Mouse (Mus musculus): Measurements from ENCODE around the gene Rps6kb2. TPM values are rescaled to one million over a fixed set of nuclear protein-coding genes. Genes with fewer than 3 reads are reported as not detected.
A peak's percentile ranks its signal among the peaks of the same experiment; 100 is the strongest.

The Rps6kb2 gene
- polyA plus RNA-seq, 1 experiment, result 42.5 TPM

DNA sequence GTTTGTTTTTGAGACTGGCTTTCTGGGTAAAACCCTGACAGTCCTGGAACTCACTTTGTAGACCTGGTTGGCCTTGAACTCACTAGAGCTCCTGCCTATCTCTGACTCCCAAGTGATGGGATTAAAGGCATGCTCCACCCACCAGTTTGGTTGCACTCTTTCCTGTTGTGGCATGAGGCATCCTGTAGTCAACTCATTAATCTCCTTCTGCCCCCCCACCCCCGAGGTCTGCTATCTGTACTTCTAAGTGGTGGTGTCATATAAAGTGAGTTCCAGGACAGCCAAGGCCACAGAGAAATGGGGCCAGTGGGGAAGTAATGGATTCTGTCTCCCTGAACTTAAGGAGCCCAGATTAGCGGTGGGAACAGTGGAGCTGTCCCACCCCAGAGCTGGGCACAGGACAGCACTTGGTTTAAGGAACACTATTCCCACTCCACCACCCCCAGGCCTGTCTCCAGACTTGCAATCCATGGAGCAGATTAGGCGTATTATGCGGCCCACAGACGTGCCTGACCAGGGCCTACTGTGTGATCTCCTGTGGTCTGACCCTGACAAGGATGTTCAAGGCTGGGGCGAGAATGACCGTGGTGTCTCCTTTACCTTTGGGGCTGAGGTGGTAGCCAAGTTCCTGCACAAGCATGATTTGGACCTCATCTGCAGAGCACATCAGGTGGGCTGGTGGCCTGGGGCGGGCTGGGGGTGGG is 31.0 kb upstream of the Rps6kb2 start:
- Histone ChIP-seq H3K27ac (ENCODE audit: insufficient read depth, low read depth, low read length) (no peak overlapping the region), H3K36me3 (ENCODE audit: control insufficient read depth, insufficient read depth, low read length) (peaks cover 40% of the 10 kb centered on the region), H3K4me1 (ENCODE audit: control insufficient read depth, insufficient read depth, insufficient read length, low read length) (peaks cover 18% of the 10 kb centered on the region), H3K4me3 (ENCODE audit: low read depth, low read length) (no peak overlapping the region), H3K27me3 (ENCODE audit: control insufficient read depth, insufficient read depth, low read length) (no peaks in the 10 kb centered on the region)
- TF ChIP-seq POLR2A (IDR thresholded peaks at IDR 0.05; ENCODE audit: low read depth, low read length) (no peak), CTCF (IDR thresholded peaks at IDR 0.05; ENCODE audit: extremely low read depth, insufficient read length, insufficient replicate concordance, low read depth, low read length) (no peak)
- WGBS, result 80% methylated on average over 8 of the region's 8 CpGs

DNA sequence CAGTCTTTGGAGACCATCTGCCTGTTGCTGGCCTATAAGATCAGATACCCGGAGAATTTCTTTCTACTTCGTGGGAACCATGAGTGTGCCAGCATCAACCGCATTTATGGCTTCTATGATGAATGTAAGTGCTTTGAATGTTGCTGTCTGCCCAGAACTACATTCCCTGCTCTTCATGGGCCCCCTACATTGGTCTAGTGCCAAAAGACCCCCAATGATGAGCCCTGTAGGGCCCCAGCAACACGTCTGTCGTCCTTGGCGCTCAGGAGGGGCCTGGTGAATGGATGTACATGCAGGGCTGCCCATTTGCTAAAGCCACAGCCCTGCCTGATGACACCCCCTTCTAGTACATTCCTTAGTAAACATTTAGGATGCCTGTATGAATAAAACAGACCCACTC is 30.0 kb upstream of the Rps6kb2 start:
- H3K4me1 ChIP-seq (ENCODE audit: control insufficient read depth, insufficient read depth, insufficient read length, low read length), result peaks cover 18% of the 10 kb centered on the region
- peaks cover 36% of the 10 kb centered on the region for H3K36me3 ChIP-seq (ENCODE audit: control insufficient read depth, insufficient read depth, low read length)
- no peak overlapping the region for H3K27ac ChIP-seq (ENCODE audit: insufficient read depth, low read depth, low read length)
- H3K4me3 ChIP-seq (ENCODE audit: low read depth, low read length), result peak overlapping the region; percentile 77
- TF ChIP-seq POLR2A (IDR thresholded peaks at IDR 0.05; ENCODE audit: low read depth, low read length) (no peak), CTCF (IDR thresholded peaks at IDR 0.05; ENCODE audit: extremely low read depth, insufficient read length, insufficient replicate concordance, low read depth, low read length) (no peak)
- 35% methylated on average over 6 of the region's 6 CpGs for WGBS
- H3K27me3 ChIP-seq (ENCODE audit: control insufficient read depth, insufficient read depth, low read length), result no peaks in the 10 kb centered on the region

DNA sequence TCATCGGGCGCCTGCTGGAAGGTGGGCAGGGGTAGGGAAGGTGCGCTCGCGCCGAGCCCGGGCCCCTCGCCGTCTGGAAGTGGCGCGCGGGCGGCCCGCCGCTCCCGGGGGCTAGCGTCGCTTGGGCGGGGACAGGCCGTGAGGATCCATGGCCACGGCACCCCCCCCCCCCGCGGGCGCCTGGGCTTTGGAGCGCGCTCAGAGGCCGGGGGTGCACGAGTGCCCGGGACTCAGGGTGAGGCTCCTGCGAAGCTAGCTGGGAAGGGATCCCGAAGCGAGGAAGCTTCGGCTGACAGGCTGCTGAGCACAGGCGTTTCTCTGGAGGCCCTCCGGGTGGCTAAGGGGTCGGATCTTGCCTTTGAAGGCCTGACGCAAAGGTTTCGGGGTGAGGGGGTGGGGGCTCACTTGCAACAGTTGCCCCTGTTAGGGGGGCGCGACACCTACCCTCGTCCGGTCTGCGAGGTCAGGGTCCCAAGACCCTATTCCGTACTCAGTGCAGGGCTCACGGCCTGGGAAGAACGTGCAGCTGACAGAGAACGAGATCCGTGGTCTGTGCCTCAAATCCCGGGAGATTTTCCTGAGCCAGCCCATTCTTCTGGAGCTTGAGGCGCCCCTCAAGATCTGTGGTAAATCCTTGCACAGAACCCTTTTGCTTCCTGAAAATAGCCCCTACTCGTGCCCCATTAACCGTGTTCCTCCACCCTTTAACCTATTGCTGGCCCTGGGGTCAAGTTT is 29.3 kb upstream of the Rps6kb2 start:
- Histone ChIP-seq H3K27me3 (ENCODE audit: control insufficient read depth, insufficient read depth, low read length) (no peaks in the 10 kb centered on the region), H3K27ac (ENCODE audit: insufficient read depth, low read depth, low read length) (peak overlapping the region; percentile 57), H3K36me3 (ENCODE audit: control insufficient read depth, insufficient read depth, low read length) (peaks cover 36% of the 10 kb centered on the region), H3K4me3 (ENCODE audit: low read depth, low read length) (peak overlapping the region; percentile 77), H3K4me1 (ENCODE audit: control insufficient read depth, insufficient read depth, insufficient read length, low read length) (peaks cover 17% of the 10 kb centered on the region)
- WGBS, result under 1% methylated on average over 52 of the region's 52 CpGs
- TF ChIP-seq POLR2A (IDR thresholded peaks at IDR 0.05; ENCODE audit: low read depth, low read length) (no peak), CTCF (IDR thresholded peaks at IDR 0.05; ENCODE audit: extremely low read depth, insufficient read length, insufficient replicate concordance, low read depth, low read length) (no peak)

DNA sequence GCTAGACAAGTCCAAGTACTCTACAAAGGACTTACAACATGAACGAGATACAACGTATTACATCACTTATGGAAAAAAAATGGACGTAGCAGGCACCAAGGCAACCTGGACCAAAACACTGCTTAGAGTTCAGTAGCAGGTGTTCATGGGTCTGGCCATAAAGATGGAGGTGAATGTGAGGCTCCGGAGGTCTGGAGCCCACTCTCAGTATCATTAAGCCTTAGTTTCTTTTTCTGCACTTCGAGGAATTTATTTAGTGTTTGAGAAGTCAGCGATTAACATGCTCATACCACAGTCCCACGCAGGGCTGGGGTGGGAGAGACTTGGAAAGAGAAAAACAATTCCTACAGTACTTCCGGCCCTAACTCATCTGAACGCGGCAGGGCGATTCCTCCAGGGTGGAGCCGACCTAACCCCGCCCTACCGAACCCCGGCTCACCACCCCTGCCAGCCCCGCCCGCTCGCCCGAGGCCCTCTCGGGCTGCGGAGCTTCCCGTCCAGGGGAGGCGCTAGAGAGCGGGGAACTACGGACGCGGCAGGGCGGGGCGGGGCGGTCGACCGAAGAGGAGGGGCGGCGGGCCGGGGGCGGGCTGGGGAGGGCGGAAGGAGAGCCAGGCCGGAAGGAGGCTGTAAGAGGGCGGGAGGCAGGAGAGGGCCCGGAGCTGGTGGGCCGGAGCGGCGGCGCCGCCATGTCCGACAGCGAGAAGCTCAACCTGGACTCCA is 28.5 kb upstream of the Rps6kb2 start, which contains the start of gene Ppp1ca:
Ppp1ca (plus strand) TSS at position 538 of the 723 bp plus-strand sequence.
- peak within 1 kb of the TSS; percentile 77 for H3K4me3 ChIP-seq (ENCODE audit: low read depth, low read length)
- TF ChIP-seq POLR2A (IDR thresholded peaks at IDR 0.05; ENCODE audit: low read depth, low read length), result peak; percentile 86
- peak; percentile 52; the same call in 1 of the 2 replicates for TF ChIP-seq CTCF (IDR thresholded peaks at IDR 0.05; ENCODE audit: extremely low read depth, insufficient read length, insufficient replicate concordance, low read depth, low read length)
- H3K4me1 ChIP-seq (ENCODE audit: control insufficient read depth, insufficient read depth, insufficient read length, low read length), result peaks cover 12% of the 10 kb centered on the region

DNA sequence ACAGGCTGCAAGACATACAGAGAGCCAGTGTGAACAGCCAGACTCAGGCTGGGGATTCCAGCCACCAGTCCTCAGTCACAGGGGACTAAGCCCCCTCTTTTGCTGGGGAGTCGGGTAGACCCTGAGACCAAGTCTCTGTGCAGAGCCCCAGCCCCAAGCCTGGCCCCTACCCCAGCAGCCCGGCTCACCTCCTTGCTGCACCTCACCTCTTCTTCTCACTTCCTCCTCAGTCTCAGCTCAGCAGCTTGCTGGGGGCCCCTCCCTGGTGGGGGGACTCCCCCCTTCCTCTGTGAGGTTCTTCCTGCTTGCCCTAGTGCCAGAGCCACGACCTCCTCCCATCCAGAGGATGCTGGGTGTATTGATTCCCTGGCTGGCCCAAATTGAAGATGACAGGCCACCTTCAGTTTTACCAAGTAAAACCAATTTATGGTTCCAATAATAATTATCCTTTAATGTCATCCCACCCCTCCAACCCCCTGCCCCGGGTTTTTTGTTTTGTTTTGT is 27.7 kb upstream of the Rps6kb2 start, which contains the start of gene Tbc1d10c:
Tbc1d10c (minus strand) TSS at position 454 of the 504 bp plus-strand sequence.
- Histone ChIP-seq H3K27me3 (ENCODE audit: control insufficient read depth, insufficient read depth, low read length) (no peaks in the 10 kb centered on the region), H3K27ac (ENCODE audit: insufficient read depth, low read depth, low read length) (peak within 1 kb of the TSS; percentile 89), H3K4me1 (ENCODE audit: control insufficient read depth, insufficient read depth, insufficient read length, low read length) (peaks cover 8% of the 10 kb centered on the region; the same call in 1 of the 2 replicates), H3K36me3 (ENCODE audit: control insufficient read depth, insufficient read depth, low read length) (peaks cover 29% of the 10 kb centered on the region), H3K4me3 (ENCODE audit: low read depth, low read length) (peak within 1 kb of the TSS; percentile 77)
- TF ChIP-seq CTCF (IDR thresholded peaks at IDR 0.05; ENCODE audit: extremely low read depth, insufficient read length, insufficient replicate concordance, low read depth, low read length), result no peak
- peak; percentile 28; the same call in 1 of the 2 replicates for TF ChIP-seq POLR2A (IDR thresholded peaks at IDR 0.05; ENCODE audit: low read depth, low read length)
- 40% methylated on average over 4 of the region's 4 CpGs for WGBS

More for the DNA sequence above, 28.5 kb upstream of the Rps6kb2 start, which contains the start of gene Ppp1ca:
- Histone ChIP-seq H3K27ac (ENCODE audit: insufficient read depth, low read depth, low read length) (peak within 1 kb of the TSS; percentile 89), H3K27me3 (ENCODE audit: control insufficient read depth, insufficient read depth, low read length) (no peaks in the 10 kb centered on the region), H3K36me3 (ENCODE audit: control insufficient read depth, insufficient read depth, low read length) (peaks cover 33% of the 10 kb centered on the region)
- WGBS, result under 1% methylated on average over 44 of the region's 47 CpGs

GRCm38 (mm10) chr19:4189051-4189620 is 26.0 kb upstream of the Rps6kb2 start:
- Histone ChIP-seq H3K27me3 (ENCODE audit: control insufficient read depth, insufficient read depth, low read length) (no peaks in the 10 kb centered on the region), H3K36me3 (ENCODE audit: control insufficient read depth, insufficient read depth, low read length) (peaks cover 11% of the 10 kb centered on the region), H3K4me3 (ENCODE audit: low read depth, low read length) (peak overlapping the region; percentile 33), H3K4me1 (ENCODE audit: control insufficient read depth, insufficient read depth, insufficient read length, low read length) (peaks cover 6% of the 10 kb centered on the region; the same call in 1 of the 2 replicates), H3K27ac (ENCODE audit: insufficient read depth, low read depth, low read length) (no peak overlapping the region)
- TF ChIP-seq CTCF (IDR thresholded peaks at IDR 0.05; ENCODE audit: extremely low read depth, insufficient read length, insufficient replicate concordance, low read depth, low read length) (no peak), POLR2A (IDR thresholded peaks at IDR 0.05; ENCODE audit: low read depth, low read length) (no peak)
- 89% methylated on average over 12 of the region's 12 CpGs for WGBS
